Mouse (Mus musculus): ENCODE results near the gene Tmcc3.
"Not testable (repeated sequence)": the region's sequence is repeated elsewhere in the genome, so short reads cannot be mapped to it uniquely, and the experiment has no call there.

Gene Tmcc3

GRCm38 (mm10) chr10:94514506-94515178, 202.9 kb downstream of the Tmcc3 start:
- peak; percentile 69 to 80 for DNase-seq (ENCODE audit: low spot score in 2 of 2)

GRCm38 (mm10) chr10:94515179-94515545, 203.4 kb downstream of the Tmcc3 start:
- peak in 1 of 2 experiments; percentile 59 for DNase-seq (ENCODE audit: low spot score in 2 of 2)

- no peak for DNase-seq (ENCODE audit: low spot score in 2 of 2)
Observed at GRCm38 (mm10) chr10:94515583-94515982, 203.8 kb downstream of the Tmcc3 start.

DNA sequence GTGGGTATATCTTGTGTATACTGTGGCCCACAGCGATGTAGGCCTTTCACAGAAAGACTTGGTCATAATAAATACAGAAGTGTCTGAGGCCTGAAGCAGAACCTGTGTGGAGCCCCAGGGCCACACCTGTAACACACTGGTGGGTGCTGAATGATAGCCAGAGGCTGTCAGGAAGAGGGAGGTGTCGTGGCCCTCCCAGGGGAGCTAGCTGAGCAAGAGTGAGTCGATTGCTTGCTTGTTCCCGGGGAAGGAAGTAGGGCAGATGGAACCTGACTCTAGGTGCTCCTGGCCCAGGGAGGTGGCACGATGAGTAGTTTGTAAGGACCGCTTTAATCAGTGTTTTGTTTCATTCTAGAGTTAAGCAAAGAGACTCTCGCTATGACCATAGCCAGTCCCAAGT, 208.1 kb downstream of the Tmcc3 start:
- no peak for DNase-seq (ENCODE audit: low spot score in 2 of 2)

DNA sequence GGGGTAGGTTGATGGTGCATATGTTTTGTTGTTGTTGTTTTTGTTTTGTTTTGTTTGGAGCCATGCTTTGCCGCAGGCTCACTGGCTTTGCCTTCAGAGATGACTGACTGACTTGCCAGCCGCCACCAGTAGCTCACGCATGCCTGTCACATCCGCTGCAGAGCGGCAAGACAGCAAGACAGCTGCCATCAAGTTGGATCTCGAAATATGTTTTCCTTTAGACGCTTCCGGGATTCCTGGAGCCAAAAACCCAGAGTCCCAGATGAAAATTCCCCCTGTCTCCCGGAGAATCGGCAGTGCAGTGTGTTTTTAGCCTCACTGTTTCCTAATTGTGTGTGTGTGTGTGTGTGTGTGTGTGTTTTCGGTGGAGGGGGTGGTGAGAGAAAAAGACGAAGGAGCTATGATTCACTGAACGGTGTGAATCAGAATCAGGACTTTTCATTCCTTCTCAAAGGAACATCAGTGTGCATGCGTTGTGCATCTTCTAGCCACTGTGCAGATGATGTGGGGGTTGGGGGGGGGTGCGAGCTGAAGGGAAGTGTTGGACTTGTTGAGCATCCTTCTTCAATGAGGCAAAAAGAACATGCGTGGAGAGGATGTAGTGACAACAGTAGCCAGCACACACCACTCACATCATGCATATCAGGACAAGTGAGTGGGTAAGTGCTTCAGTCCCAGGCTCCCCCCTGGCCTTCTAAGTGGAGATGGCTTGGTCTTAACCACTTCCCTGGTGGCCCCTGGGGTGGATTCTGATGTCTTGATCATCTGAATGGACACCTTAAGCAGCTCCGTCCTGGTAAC, 208.8 kb downstream of the Tmcc3 start:
- no peak for DNase-seq (ENCODE audit: low spot score in 2 of 2)

GRCm38 (mm10) chr10:94521107-94521401, 209.3 kb downstream of the Tmcc3 start:
- no peak for DNase-seq (ENCODE audit: low spot score in 2 of 2)

- no peak for DNase-seq (ENCODE audit: low spot score in 2 of 2)
Observed at GRCm38 (mm10) chr10:94521776-94522175, 210.0 kb downstream of the Tmcc3 start.

- DNase-seq (ENCODE audit: low spot score in 2 of 2) = no peak
Observed at GRCm38 (mm10) chr10:94523297-94523696, 211.5 kb downstream of the Tmcc3 start.

DNA sequence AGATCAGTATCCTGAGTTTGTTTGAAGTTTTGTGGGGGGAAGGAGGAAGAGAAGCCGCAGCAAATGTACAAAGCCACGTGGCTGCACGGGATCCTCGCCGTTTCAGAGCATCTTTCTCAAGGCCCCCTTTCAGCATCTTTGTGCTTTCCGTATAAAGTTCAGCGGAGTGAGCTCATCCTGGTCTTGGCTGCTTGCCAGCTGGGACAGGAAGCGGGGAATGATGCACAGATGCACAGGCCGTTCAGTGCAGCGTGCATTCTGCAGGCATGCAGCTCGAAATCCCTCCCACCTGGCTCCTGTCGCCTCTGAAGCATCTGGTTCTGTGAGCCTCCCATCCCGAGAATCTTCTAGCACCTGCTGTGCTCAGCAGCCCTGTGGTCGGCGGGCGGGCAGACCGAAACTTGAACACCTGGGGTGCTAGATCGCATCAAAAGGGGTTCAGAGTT, 212.0 kb downstream of the Tmcc3 start:
- DNase-seq (ENCODE audit: low spot score in 2 of 2) = no peak

DNA sequence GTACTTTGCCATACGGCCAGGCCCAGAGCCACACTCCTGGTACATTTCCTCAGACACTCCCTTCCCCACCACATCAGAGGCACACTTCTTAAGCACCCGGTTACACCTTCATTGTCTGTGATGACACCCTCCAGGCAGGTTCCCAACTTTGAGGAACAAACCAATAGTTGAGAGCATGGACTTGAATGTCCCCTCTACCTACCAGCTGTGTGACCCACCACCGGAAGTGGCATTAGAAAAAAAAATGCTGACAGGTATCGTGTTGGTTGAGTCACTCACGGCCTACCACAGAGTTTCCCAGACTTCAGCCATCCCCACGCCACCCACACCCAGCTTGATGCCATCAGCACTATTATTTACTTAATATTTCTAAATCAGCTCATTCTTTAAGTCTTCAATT, 213.2 kb downstream of the Tmcc3 start:
- no peak for DNase-seq (ENCODE audit: low spot score in 2 of 2)

GRCm38 (mm10) chr10:94525784-94526183, 214.0 kb downstream of the Tmcc3 start:
- no peak for DNase-seq (ENCODE audit: low spot score in 2 of 2)

GRCm38 (mm10) chr10:94526834-94527233, 215.1 kb downstream of the Tmcc3 start:
- no peak for DNase-seq (ENCODE audit: low spot score in 2 of 2)

DNA sequence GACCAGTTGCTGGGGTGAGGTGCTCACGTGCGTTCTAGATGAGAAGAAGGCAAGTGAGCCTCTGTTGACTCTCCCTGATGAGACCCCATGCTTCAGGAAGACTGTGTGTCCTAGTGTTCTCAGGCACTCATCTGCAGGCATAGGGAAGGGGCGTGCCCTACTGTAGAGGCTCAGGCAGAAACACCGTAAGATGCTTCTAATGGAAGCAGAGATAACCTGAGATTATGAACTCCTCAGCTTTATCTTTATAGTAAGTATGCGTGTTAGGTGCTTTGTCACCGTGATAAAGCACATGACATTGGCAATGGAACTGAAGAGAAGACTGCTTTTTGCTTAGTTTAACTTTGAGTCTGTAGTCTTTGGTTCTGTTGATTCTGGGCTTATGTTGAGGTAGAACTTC, 215.5 kb downstream of the Tmcc3 start:
- DNase-seq (ENCODE audit: low spot score in 2 of 2) = no peak

- no peak for DNase-seq (ENCODE audit: low spot score in 2 of 2)
Observed at GRCm38 (mm10) chr10:94530079-94530478, 218.3 kb downstream of the Tmcc3 start.

DNA sequence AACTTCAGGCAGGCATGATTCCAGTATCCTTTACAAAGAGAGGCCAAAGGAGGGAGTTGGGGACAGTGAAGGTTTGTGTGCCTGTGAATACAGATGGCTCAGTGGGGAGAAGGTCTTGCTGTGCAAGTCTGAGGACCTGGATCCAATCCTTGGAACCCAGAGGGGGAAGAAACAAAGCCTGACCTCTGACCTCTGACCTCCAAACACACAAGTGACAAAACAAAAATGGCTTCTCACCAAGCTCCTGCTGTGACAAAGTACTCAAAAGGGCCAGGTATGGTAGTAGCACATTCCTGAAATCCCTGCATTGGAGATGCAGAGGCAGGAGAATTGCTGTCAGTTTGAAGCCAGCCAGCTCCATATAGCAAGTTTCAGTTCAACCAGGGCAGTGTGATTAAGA, 219.7 kb downstream of the Tmcc3 start:
- DNase-seq (ENCODE audit: low spot score in 2 of 2) = no peak

GRCm38 (mm10) chr10:94533081-94533724, 221.5 kb downstream of the Tmcc3 start:
- no peak for DNase-seq (ENCODE audit: low spot score in 2 of 2)

- not testable (repeated sequence) for DNase-seq (ENCODE audit: low spot score in 2 of 2)
Observed at GRCm38 (mm10) chr10:94538623-94539022, 226.9 kb downstream of the Tmcc3 start.

DNA sequence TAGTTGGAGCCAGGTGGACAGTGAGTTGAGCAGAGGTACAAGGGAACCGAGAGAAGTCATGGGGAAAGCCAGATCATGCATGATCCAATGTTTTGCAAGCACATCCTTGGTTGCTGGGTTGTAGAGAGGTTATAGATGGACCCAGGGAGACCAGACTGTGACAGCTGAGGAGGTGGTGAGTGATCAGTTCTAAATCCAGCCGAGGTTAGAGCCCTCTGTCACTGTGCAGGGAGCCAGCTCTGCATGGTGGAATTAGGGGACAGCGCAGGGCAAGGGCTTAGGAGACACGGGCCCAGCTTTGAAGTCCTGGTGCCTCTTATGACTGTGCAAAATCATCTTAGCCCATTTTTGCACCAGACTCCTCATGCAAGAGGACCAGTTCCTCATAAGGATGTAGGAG, 228.5 kb downstream of the Tmcc3 start:
- no peak for DNase-seq (ENCODE audit: low spot score in 2 of 2)

- no peak for DNase-seq (ENCODE audit: low spot score in 2 of 2)
Observed at GRCm38 (mm10) chr10:94543956-94544355, 232.2 kb downstream of the Tmcc3 start.

GRCm38 (mm10) chr10:94544803-94545202, 233.1 kb downstream of the Tmcc3 start:
- DNase-seq (ENCODE audit: low spot score in 2 of 2) = no peak

DNA sequence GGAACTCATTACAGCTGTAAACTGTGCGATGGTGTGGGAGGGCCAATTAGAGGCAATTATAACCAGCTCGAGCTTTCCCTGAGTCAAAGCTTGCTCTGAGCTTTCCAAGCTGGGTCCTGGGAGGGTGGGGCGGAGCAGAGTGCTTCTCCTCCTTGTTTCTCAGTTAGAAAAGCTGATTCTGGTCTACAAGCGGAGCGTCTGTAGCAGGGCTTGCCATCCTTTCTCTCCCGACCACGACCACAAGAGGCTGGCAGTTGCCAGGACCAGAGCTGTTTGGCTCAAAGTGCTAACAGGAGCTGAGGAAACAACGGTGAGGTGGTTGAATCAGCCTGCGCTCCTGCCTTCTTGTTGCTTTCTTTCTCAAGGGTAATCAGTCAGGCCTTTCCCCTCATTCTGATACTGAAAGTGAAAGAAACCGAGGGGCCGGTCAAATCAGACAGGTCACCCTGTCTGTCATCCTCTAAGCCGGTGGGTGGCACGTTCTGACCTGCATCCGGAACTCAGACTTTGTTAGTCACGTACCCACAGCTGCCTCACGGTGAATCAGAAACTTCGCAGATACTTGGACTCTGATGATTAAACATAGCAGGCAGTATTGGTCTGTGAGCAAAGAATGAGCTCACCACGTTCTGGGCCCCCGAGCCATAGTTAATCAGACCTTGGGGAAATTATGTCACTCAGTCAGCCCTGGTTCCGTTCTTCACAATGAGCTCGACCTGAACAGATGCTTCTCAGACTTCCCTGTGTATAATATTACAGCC, 233.7 kb downstream of the Tmcc3 start:
- DNase-seq (ENCODE audit: low spot score in 2 of 2) = peak; percentile 49 to 51

GRCm38 (mm10) chr10:94546617-94547016, 234.9 kb downstream of the Tmcc3 start:
- DNase-seq (ENCODE audit: low spot score in 2 of 2) = no peak
